Mouse (Mus musculus): ENCODE measurements around the gene Timm50. TPM values are rescaled to one million over a fixed set of nuclear protein-coding genes. Genes with fewer than 3 reads are reported as not detected.

Timm50 gene
- 10 to 100 TPM; 44.7 to 49.0 TPM for total RNA-seq (2021)

- intact Hi-C loops (cut with DNase I) = no loop called here
- DNase-seq (ENCODE audit: extremely low spot score in 1 of 2, low spot score in 2 of 2) = peak; percentile 98 to 99
Observed at GRCm38 (mm10) chr7:28311926-28312543, at the start of gene Timm50. Gene Timm50, minus strand, starts transcription at chr7:28312072.

- DNase-seq (ENCODE audit: extremely low spot score in 1 of 2, low spot score in 2 of 2) = no peak
- intact Hi-C loops (cut with DNase I) = no loop called here
Observed at GRCm38 (mm10) chr7:28360291-28360690, 48.4 kb upstream of the Timm50 start.

GRCm38 (mm10) chr7:28359854-28360253 is 48.0 kb upstream of the Timm50 start:
- intact Hi-C loops (cut with DNase I) = no loop called here
- DNase-seq (ENCODE audit: extremely low spot score in 1 of 2, low spot score in 2 of 2) = peak in 1 of 2 experiments; percentile 56

- no peak for DNase-seq (ENCODE audit: extremely low spot score in 1 of 2, low spot score in 2 of 2)
- intact Hi-C loops (cut with DNase I) = no loop called here
Observed at GRCm38 (mm10) chr7:28358431-28358830, 46.6 kb upstream of the Timm50 start.

- intact Hi-C loops (cut with DNase I) = no loop called here
- DNase-seq (ENCODE audit: extremely low spot score in 1 of 2, low spot score in 2 of 2) = no peak
Observed at GRCm38 (mm10) chr7:28357984-28358383, 46.1 kb upstream of the Timm50 start.

GRCm38 (mm10) chr7:28356981-28357380 is 45.1 kb upstream of the Timm50 start:
- peak in 1 of 2 experiments; percentile 85 for DNase-seq (ENCODE audit: extremely low spot score in 1 of 2, low spot score in 2 of 2)
- intact Hi-C loops (cut with DNase I) = no loop called here

GRCm38 (mm10) chr7:28355221-28355620 is 43.3 kb upstream of the Timm50 start:
- no peak for DNase-seq (ENCODE audit: extremely low spot score in 1 of 2, low spot score in 2 of 2)
- intact Hi-C loops (cut with DNase I) = no loop called here

- DNase-seq (ENCODE audit: extremely low spot score in 1 of 2, low spot score in 2 of 2) = no peak
- intact Hi-C loops (cut with DNase I) = no loop called here
Observed at GRCm38 (mm10) chr7:28354596-28354995, 42.7 kb upstream of the Timm50 start.

- DNase-seq (ENCODE audit: extremely low spot score in 1 of 2, low spot score in 2 of 2) = no peak
- intact Hi-C loops (cut with DNase I) = no loop called here
Observed at GRCm38 (mm10) chr7:28354113-28354581, 42.3 kb upstream of the Timm50 start.

GRCm38 (mm10) chr7:28353267-28353666 is 41.4 kb upstream of the Timm50 start:
- no peak for DNase-seq (ENCODE audit: extremely low spot score in 1 of 2, low spot score in 2 of 2)
- intact Hi-C loops (cut with DNase I) = no loop called here

GRCm38 (mm10) chr7:28351676-28352191 is 39.9 kb upstream of the Timm50 start:
- intact Hi-C loops (cut with DNase I) = no loop called here
- no peak for DNase-seq (ENCODE audit: extremely low spot score in 1 of 2, low spot score in 2 of 2)

GRCm38 (mm10) chr7:28350155-28350883 is 38.4 kb upstream of the Timm50 start, which contains the start of gene Rps16:
Gene Rps16, plus strand, starts transcription at chr7:28350652.
- intact Hi-C loops (cut with DNase I) = no loop called here
- peak; percentile 96 to 99 for DNase-seq (ENCODE audit: extremely low spot score in 1 of 2, low spot score in 2 of 2)

- no peak for DNase-seq (ENCODE audit: extremely low spot score in 1 of 2, low spot score in 2 of 2)
- intact Hi-C loops (cut with DNase I) = no loop called here
Observed at GRCm38 (mm10) chr7:28348601-28349000, 36.7 kb upstream of the Timm50 start.

- intact Hi-C loops (cut with DNase I) = no loop called here
- no peak for DNase-seq (ENCODE audit: extremely low spot score in 1 of 2, low spot score in 2 of 2)
Observed at GRCm38 (mm10) chr7:28347746-28348145, 35.9 kb upstream of the Timm50 start.

- intact Hi-C loops (cut with DNase I) = no loop called here
- peak in 1 of 2 experiments; percentile 50 for DNase-seq (ENCODE audit: extremely low spot score in 1 of 2, low spot score in 2 of 2)
Observed at GRCm38 (mm10) chr7:28344637-28345036, 32.8 kb upstream of the Timm50 start.

- DNase-seq (ENCODE audit: extremely low spot score in 1 of 2, low spot score in 2 of 2) = no peak
- intact Hi-C loops (cut with DNase I) = no loop called here
Observed at GRCm38 (mm10) chr7:28341381-28341780, 29.5 kb upstream of the Timm50 start.

GRCm38 (mm10) chr7:28339213-28339917 is 27.5 kb upstream of the Timm50 start:
- intact Hi-C loops (cut with DNase I) = no loop called here
- DNase-seq (ENCODE audit: extremely low spot score in 1 of 2, low spot score in 2 of 2) = peak; percentile 27 to 70

- DNase-seq (ENCODE audit: extremely low spot score in 1 of 2, low spot score in 2 of 2) = peak; percentile 97 to 98
- intact Hi-C loops (cut with DNase I) = no loop called here
Observed at GRCm38 (mm10) chr7:28338108-28338998, 26.5 kb upstream of the Timm50 start, which contains the start of gene Supt5. Gene Supt5, minus strand, starts transcription at chr7:28338746.

Data from left cerebral cortex, postnatal 10 days (tissue).